Mouse (Mus musculus) c-Kit-positive CD71-negative TER-119-negative erythroid progenitor cells, embryonic 14.5 days (primary cell): ENCODE measurements at regions not wholly inside any gene's neighbourhood (a gene's known extent, or its start where the extent isn't known, plus 50 kb on each side); places are given as distances from the start of the nearest gene placed in this dataset.

ENCODE experiments used
- DNase-seq: peaks from one replicate; pipeline ENCODE4 v3.0.0-alpha.2; 2013; ENCODE audit warnings: low read depth

DNA sequence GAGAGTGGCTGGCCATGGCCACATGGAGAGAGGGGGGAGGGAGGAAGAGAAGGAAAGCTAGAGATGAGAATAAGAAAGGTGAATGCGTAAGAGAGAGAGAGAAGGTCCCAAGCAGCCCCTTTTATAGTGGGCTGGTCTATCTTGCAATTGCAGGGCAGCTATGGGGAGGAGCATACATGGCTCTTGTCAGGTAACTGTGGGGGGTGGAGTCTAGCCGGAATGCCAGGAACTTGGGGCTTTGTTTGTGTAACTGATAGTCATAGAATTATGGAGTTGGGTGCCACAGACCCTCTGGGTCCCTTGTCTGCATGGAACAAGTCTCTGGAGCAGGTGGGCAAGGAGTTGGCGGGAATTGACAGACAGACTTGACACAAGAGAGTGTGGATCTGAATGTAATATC is 2151.8 kb downstream of the 4930444P10Rik start:
- no peak for DNase-seq

DNA sequence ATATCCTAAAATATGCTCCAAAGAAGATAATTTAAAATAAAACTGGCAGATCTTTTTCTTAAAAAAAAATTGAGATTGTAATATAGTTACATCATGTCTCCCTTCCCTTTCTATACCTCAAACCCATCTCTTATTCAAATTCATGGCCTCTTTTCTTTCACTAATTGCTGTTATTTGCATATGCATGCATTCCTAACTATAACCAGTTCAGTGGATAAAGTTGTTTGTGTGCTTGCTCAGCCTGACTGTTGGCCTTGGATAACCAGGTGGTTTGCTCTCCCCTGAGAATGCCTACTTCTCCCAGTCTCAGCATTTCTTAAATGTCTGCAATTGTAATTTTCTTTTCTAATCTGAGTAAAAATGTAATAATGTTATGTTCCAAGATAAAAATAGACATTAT is 2154.8 kb downstream of the 4930444P10Rik start:
- no peak for DNase-seq

DNA sequence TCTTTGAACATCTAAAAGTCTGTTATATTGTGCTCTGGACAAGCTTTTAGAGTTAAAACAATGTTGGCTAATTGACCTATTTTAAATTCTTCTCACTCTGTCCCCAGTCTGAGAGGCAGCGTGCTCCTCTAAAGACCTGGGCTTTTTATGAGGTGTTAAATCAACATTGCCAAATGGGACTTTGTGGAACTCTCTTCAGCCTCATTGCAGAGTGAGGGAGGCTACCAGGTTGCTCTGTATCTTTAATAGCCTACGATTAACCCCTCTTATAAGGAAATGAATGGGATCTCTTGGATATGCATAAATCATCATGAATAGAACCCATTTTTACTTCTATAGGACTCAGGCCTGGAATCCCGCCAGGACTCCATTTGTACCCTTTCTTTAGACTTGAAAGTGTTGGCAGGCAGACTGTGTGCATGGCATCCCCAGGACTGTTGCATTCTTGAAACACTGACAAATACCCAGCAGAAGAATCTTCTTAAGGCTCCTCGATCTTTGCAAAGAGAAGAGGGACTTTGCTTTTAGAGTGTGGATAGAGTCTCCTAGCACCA is 2157.1 kb downstream of the 4930444P10Rik start:
- DNase-seq = no peak

DNA sequence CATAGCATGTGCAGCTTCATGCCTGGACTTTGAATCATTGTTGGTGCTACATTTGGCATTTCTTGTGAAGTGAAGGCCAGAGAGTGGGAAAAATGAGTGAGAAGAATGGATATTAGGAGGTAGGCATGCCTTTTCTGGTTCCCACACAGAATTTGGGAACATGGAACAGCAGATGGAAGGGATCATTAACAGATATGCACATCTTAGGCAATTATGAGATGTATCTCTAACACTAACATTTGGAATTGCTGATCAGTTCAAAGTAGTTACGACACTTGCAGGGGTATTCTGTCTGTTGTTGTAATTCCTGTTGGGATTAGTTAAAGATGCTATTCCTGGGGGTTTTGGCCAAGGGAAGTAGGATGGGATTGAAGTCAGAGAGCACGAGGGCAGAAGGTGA is 2164.4 kb downstream of the 4930444P10Rik start:
- no peak for DNase-seq

DNA sequence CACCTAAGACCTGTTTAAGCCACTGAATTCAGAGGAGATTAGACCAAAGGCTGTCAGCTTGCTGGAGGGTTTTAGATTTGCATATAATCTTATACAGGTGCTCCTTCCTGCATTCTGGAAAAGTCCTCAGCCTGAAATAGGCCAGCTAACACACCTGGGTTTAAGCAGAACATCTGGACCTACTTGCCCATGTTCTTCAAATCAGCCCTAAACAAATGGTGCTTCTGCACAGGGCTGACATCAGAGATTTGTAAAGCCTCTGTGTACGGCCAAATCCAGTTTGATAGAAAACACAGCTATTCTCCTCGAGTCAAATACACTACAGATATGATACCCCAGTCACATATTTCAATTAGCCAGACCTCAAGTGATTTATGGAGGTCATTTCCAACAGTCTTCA is 2165.2 kb downstream of the 4930444P10Rik start:
- no peak for DNase-seq

DNA sequence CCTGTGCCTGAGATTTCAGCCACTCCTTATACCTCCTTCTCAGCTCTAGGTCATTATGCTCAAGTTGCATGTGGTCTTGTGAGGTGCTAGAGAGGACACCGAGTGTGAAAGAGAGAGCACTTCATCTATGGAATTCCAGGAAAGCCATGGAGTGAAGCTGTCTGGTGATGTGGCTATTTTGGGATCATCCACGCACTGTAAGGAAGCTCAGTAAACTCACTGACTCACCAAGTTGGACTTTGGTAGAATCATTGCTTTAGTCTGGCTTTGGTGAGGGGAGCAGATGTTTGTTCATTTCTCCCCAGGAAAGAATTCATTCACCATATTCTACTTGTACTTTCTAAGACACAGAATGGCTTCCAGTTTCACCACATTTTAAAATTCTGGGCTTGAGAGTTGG is 2167.1 kb downstream of the 4930444P10Rik start:
- DNase-seq = no peak

DNA sequence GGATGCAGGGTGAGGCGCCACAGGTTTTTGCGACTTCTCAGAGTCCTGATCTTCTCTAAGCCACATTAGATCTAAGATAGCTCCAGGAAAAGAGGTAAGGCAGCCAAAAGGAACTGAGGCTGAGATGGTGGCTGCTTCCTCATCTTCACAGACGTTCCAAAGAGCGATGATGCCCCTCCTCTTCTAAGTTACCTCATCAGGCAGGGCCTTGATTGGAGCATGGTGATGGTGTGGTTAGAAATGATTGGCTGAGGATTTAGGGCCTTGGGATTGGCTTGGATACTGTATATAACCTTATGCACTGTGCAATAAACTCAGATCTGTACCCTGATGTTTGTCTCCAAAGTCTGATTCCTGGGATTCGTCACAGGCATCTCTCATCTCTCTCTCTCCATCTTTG is 2177.9 kb downstream of the 4930444P10Rik start:
- no peak for DNase-seq

DNA sequence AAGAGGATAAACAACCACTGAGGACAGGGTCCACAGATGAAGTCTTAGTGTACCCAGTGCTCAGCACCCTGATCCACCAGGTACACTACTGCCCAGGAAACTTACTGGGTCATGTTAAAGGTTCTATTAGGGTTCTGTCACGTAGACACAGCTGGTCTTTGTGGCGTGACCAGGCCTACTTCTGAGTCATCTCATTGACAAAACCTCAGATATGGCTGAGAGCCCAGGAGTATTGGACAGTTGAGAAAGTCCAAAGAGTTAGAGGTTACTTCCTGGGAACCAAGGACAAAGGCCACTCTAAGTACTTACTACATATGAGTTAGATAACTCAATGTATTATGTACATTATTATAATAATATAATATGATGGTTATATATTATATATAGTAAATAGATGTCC is 2214.0 kb downstream of the 4930444P10Rik start:
- no peak for DNase-seq

DNA sequence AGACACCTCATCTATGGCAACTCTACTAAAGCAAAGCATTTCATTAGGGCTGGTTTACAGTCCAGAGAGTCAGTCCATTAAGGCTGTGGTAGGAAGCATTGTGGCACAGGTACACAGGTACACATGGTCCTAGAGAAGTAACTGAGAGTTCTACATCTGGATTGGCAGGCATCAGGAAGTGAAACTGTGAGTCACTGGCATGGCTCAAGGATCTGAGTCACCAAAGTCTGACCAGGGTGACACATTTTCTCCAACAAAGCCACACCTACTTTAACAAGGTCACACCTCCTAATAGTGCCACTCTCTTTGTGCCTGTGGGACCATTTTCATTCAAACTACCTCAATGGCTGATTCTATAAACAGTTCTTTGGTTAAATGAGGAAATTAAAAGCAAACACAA is 2219.2 kb downstream of the 4930444P10Rik start:
- DNase-seq = peak; percentile 6

DNA sequence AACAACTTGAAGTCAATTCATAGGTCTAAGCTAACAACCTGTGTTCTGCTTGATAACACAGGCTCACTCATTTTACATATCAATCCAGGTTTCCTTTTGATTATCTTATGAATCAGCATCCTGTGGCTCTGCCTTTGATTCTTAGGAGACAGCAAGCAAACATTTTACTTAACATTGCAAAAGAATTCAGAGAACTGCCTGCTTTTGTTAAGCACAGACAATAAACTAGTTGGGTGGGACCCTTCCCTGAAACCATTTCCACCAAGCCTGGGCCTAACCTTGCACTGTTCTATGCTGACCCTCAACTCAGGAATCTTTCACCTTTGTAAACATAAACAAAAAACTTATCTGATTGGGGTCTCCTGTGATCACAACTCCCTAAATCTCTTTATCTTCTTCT is 2220.6 kb downstream of the 4930444P10Rik start:
- no peak for DNase-seq

DNA sequence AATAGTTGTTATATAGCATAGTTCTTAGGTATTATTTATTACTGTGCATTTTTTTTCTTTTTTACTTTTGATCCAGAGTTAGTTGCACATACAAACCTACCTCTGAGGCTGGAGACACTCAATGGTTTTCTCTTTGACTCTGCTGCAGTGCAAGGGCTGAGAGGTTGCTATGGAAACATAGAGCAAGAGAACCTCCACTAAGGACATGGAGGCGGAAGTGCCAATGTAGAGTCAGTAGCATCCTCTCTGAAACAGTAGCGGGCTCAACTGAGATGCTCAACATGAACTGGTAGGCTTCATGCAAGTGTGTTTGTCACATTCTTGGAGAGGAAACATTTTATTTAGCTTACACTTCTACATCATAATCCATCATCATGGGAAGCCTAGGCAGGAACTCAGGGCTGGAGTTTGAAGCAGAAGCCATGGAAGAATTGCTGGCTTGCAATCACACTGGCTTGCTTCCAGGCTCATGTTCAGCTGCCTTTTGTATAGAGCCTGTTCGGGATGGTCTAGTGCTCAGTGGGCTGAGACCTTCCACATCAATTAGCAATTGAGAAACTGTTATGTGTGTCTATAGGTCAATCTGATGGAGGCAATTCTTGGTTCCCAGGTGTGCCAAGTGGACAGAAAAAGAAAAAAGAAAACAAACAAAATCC is 2222.4 kb downstream of the 4930444P10Rik start:
- no peak for DNase-seq

DNA sequence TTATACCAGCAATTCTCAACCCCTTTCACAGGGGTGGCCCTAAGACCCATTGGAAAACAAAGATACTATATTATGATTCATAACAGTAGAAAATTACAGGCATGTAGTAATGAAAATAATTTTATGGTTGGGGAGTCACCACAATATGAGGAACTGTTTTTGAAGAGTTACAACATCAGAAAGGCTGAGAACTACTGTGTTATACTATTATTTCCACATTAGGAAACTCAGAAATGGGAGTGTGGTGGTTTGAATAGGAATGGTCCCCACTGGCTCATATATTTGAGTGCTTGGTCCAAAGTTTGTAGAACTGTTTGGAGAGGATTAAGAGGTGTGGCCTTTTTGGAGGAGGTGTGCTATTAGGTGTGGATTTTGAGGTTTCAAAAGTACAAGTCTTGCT is 2227.4 kb downstream of the 4930444P10Rik start:
- no peak for DNase-seq

DNA sequence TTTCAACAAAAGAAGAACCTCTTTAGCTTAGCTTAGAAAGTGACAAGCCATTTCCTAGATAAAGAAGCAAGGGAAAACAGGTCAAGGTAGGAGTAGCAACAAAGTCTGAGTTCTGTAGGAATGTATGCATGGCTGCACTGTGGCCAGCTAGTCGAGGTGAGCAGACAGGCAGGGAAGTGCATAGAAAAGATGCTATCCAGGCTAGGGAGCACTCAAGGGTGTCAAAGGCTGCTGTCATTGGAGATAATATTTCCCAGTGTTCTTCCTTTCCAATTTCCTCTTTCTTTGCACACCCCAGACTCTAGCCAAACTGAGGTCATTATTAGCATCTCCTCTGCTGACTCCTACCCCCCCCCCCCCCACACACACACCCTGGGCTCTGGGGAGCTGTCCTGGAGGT is 2229.4 kb downstream of the 4930444P10Rik start:
- DNase-seq = no peak

DNA sequence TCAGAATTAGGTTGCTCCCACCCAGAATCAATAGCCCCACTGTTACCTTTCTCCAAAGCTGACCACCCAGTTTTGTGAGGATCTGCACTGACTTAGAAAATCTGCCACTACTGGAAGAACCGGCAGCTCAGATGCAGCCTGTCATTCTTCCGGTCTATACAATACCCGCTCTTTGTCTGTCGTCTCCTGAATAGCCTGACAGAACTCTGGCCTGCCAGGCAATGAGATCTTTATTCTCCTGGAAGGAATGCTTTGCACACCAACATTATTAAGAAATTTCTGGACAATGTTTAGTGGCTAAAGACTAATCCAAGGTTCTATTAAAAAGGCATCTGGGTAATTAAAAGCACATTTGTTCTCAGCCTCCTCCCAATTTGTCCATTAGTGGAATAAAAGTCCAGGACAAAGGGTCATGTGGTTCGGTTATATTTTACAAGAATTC is 2232.0 kb downstream of the 4930444P10Rik start:
- DNase-seq = no peak

DNA sequence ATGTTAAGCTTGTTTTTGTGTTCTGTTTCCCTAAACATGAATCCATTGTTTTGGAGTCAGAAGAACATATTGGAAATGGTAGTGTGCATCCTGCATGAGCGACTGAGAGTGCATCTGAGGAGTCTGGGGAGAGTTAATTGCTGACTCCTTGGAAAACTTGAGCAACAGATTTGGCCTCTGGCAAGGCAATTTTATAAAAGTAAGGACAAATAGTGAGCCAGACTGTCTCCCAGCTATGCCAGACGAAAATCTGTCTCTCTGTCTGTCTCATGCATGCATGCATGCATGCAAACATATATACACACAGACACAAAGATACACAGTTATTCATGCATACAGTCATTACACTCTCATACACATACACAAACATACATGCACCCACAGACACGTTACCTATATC is 2232.7 kb downstream of the 4930444P10Rik start:
- no peak for DNase-seq

DNA sequence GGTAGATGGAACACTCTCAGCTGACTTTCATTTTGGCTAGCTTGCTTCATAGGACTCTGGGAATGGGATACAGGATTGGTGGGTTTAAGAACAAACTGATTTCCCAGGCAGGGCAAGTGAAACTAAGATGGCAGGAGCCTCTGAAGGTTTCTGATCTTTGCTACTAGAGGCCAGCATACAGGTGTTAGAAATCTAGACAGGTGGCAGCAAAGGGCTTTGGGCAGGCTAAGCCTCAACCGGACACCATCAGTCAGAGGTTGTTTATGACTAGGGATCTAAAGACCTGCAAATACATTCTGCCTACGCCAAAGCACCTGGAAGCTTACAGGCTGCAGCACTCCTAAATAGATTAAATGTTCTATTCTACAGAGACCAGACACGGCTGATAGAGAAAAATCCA is 2233.4 kb downstream of the 4930444P10Rik start:
- no peak for DNase-seq

DNA sequence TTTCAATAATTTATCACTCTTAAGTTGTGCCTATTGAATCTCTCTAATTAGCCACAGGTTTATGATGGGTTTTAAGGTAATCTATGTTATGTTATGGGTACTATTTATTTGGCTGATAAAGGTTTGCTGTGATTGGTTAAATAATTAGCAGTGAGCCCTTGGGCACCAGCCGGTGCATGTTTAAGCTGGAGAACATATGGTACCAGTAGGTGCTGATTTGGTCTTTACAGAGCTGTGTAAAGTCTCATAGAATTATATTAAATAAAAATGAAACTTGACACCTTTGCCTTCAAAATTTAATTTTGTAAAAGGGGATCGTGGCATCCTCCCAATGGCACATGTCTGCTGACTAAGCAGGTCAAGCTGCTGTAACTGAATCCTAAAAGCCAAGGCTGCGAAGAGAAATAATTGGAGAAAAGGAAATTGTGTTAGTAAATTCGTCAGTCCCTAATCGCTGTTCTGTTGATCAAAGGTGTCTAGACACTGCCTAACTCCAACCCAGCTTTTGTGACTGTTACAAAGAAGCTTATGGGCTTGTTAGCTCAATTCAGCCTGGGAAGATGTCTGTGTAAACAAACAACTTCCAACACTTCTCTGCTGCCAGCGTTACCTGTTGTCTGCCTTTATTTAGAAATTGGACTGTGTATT is 2234.6 kb downstream of the 4930444P10Rik start:
- DNase-seq = no peak

DNA sequence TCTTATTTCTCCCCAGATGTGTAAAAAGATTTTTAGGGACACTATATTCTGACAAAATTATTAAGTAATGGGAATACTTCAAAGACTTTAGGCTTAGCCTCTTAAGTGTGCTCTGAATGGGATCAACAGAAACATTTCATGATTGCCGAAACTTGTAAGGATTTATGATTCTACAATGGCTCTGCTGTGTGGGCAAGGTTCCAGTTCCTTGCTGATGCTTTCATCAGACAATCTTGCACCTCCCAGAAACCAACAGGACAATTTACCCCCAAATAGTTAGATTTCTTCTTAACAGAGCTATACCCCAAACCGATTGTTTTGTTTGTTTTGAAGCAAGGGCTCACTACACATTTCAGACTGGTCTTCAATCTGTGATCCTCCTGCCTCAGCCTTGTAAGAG is 2236.1 kb downstream of the 4930444P10Rik start:
- DNase-seq = no peak

DNA sequence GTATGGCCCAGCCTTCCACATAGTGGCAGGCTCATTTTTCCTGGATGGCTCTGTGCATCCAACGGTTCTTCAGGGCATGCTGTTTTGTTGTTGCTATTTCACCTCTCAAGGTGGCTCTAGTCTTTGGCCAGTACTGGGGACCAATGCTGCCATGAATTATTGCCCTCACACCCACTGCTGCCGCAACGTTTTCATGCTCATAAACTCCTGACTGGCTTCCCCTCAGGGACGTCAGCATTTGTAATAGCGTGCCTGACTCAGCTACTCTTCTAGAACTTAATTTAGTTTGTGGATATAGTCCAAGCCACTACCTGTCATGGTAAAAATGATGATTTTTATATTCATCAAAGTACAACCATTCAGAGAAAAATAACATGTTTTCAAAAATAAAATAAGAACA is 2242.0 kb downstream of the 4930444P10Rik start:
- DNase-seq = no peak

DNA sequence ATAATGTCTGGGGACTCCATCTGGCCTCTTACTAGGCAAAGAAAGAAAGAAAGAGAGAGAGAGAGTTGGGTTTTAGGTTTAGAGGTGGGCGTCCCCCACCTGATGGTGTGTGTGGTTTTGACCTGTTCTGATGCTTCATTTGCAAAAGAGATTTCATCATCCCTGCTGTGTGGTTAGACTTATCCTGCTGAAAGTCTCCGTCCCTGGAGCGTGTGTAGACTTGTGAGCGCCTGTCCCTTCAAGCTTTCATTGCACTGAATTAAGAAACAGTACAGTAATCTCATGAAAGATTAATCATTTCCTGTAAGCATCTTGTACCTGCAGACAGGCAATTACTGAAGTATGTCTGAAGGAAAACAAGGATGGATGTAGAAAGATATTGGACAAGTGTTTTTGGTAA is 2244.1 kb downstream of the 4930444P10Rik start:
- DNase-seq = no peak

DNA sequence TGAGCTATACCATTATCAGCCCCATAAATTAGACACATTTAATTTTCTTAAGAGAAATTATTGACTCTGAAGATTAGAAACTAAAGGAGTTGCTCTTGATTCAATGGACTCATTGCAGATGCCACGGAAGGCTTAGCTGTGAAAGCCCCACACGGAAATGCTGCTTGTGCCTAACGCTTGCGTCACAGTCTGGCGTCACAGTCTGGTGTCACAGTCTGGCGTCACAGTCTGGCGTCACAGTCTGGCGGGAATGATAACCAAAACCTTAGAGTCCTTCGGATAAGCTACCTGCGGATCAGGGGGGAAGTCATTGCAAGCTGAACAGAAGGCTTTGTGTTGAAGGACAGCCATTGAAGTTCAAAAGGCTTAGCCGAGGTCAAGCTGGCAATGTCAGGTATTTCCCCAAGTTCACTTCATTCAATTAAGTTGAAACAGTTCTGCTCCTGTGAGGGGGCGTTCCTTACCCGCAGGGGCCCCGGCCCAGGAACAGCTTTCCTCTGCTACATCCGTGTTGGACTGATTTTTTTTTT is 2246.7 kb downstream of the 4930444P10Rik start:
- DNase-seq = no peak

DNA sequence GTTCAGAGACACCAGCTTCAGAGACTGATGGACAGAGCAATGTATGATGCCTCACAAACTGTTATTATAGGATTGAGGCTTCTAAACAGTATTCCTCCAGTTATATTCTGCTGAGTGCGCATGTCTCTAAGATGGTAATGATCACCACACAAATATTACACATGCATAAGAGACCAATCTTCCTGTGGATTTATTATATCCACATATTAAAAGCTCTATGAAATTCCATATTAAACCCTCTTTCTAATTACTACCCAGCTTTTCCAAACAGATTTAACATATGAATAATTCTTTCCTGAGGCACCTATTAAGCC is 2252.9 kb downstream of the 4930444P10Rik start:
- DNase-seq = no peak

DNA sequence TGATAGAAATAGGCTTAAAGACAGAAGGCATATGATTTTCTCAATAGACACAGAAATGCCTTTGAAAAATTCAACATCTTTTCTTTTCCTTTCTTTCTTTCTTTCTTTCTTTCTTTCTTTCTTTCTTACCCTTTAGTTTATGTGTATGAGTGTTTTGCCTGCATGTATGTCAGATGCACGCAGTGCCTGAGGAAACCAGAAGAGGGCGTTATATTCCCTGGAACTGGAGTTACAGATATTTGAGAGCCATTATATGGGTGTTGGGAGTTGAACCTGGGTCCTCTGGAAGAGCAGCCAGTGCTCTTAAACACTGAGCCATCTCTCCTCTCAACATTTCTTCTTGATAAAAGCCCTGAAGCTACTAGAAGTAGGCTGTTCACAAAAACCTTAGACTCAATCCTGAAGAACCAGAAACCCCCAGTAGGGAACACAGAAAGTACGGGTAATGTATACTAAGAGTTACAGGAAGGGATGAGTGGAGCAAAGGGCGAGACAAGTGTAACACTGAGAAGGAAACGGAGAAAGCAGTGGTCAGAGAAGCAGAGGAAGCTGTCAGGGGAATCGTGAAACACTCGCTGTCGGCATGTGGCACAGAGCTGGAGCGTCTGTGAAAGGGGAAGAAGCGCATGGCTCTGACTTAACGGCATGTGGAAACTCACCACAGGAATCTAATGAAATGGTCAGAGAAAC is 2253.4 kb downstream of the 4930444P10Rik start:
- DNase-seq = no peak
